Mouse (Mus musculus): ENCODE measurements around the gene S100a1.

S100a1 gene

DNA sequence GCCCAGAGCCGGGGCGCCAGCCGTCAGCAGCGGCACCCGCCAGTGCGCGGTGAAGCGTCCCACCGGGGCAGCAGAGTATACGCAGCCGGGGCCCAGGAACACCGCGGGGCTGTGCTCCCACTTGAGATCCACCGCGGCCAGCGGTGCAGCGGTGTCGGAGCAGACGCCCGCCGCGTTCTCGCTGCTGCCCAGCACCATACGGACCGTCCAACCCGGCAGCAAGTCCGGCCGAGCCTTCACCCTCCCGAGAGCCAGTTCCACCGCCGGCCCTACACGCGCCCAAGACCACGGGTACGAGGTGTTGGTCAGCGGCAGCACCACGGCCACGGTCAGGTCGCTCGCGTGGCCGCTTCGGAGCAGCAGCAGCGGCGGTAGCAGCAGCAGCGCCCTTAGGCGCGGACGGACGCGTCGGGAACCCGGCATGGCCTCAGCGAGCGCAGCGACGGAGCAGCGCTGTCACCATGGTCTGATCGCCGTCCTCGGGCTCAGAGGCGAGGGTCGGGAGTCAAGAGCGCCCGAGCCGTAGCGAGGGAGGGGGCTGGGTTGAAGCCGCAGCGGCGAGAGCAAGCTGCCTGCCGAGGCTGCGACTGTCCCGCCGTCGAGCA, 49.0 kb downstream of the S100a1 start:
- no peak for DNase-seq (ENCODE audit: low spot score)

GRCm38 (mm10) chr3:90464552-90465080, 49.6 kb downstream of the S100a1 start:
- DNase-seq (ENCODE audit: low spot score): no peak

- no peak for DNase-seq (ENCODE audit: low spot score)
Measured at GRCm38 (mm10) chr3:90462579-90462978, 51.6 kb downstream of the S100a1 start.

- no peak for DNase-seq (ENCODE audit: low spot score)
Measured at GRCm38 (mm10) chr3:90461935-90462334, 52.3 kb downstream of the S100a1 start.

Data from spleen, adult 12 weeks (tissue).